Mouse (Mus musculus) liver, embryonic 13.5 days (tissue): ENCODE measurements around the gene Abl2. TPM values are rescaled to one million over a fixed set of nuclear protein-coding genes. Genes with fewer than 3 reads are reported as not detected.
A peak's percentile ranks its signal among the peaks of the same experiment; 100 is the strongest.
"Not testable (repeated sequence)": the region's sequence is repeated elsewhere in the genome, so short reads cannot be mapped to it uniquely, and the experiment has no call there.

ENCODE experiments used
- ATAC-seq: fragments of 200-750 bp; cut with Nextera tagmentation; 2 replicates; pipeline ENCODE4 v1.8.0; 2017; ENCODE audit warnings: low read depth, mild to moderate bottlenecking, moderate number of reproducible peaks, moderate library complexity
- DNase-seq: peaks from one replicate; pipeline ENCODE4 v3.0.0; 2022
- H3K27ac ChIP-seq: fragments of 300-500 bp; sonication (generic); 2 replicates; pipeline ENCODE4 v1.5.1; 2015; ENCODE audit warnings: moderate library complexity, mild to moderate bottlenecking, inconsistent platforms
- H3K27me3 ChIP-seq: fragments of 300-500 bp; sonication (generic); 2 replicates; pipeline ENCODE4 v1.6.1; 2015; ENCODE audit warnings: mild to moderate bottlenecking, inconsistent platforms
- H3K36me3 ChIP-seq: fragments of 300-500 bp; sonication (generic); 2 replicates; pipeline ENCODE4 v1.6.1; 2015; ENCODE audit warnings: mild to moderate bottlenecking, inconsistent platforms
- H3K4me1 ChIP-seq: fragments of 300-500 bp; sonication (generic); replicated peaks from 2 replicates; pipeline ENCODE4 v1.6.1; 2015; ENCODE audit warnings: inconsistent platforms
- H3K4me2 ChIP-seq: fragments of 300-500 bp; sonication (generic); 2 replicates; pipeline ENCODE4 v1.6.1; 2015; ENCODE audit warnings: inconsistent platforms, mild to moderate bottlenecking, moderate library complexity
- H3K4me3 ChIP-seq: fragments of 300-500 bp; sonication (generic); replicated peaks from 2 replicates; pipeline ENCODE4 v1.5.1; 2015; ENCODE audit warnings: mild to moderate bottlenecking, inconsistent platforms
- H3K9ac ChIP-seq: fragments of 300-500 bp; sonication (generic); 2 replicates; pipeline ENCODE4 v1.6.1; 2015; ENCODE audit warnings: mild to moderate bottlenecking, inconsistent platforms
- H3K9me3 ChIP-seq: fragments of 300-500 bp; sonication (generic); replicated peaks from 2 replicates; pipeline ENCODE4 v1.6.1; 2016; ENCODE audit warnings: inconsistent platforms
- WGBS: fragments of 180-500 bp; shearing (Covaris S2); methylation state at CpG from one replicate; pipeline ENCODE4 v1.1.7; 2015; ENCODE audit not compliant: insufficient replicate concordance; 5-methylcytosine and 5-hydroxymethylcytosine counted together
- polyA plus RNA-seq: library from polyadenylated mRNA; unstranded; fragments of >200 nt; fragmentation: Nextera tagmentation; extraction: Ambion mirVana; gene quantifications from 2 replicates; pipeline ENCODE4 v1.2.1, GENCODE M21; 2015

Abl2 gene
- polyA plus RNA-seq, 1 experiment from 2014 or later: 1.5 TPM

- H3K27me3 ChIP-seq: no peaks in the 10 kb centered on the region
- ATAC-seq: no peak
- no peaks in the 10 kb centered on the region for H3K36me3 ChIP-seq
- WGBS: 68% methylated on average over 13 of the region's 13 CpGs
- no peak overlapping the region for H3K9ac ChIP-seq
- no peak for DNase-seq
- H3K27ac ChIP-seq: no peak overlapping the region
- peaks cover 10% of the 10 kb centered on the region; the same call in 1 of the 2 replicates for H3K4me1 ChIP-seq
- H3K9me3 ChIP-seq: no peaks in the 10 kb centered on the region
- H3K4me3 ChIP-seq: no peak overlapping the region
- H3K4me2 ChIP-seq: no peak overlapping the region
Measured at GRCm38 (mm10) chr1:156654735-156655530, 96.3 kb downstream of the Abl2 start.

DNA sequence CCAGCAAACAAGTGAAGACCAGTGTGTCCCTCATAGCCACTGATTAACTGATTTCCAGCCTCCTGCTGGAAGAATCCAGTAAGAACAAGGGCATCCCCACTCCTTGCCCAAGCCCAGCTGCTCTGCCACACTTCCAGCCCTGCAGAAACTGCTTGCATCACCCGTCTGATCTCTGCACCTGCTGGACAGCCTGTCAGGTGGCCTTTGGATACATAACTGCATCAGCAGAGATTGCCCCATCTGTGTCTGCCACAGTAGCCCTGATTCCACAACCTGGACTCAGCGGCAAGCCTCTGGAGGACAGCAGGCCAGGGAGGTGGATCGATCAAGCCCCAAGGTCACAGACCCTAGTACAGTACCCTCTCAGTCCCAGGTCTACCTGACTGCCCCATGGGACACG, 98.9 kb downstream of the Abl2 start:
- H3K4me3 ChIP-seq: no peak overlapping the region
- H3K4me2 ChIP-seq: no peak overlapping the region
- no peak overlapping the region for H3K27ac ChIP-seq
- WGBS: 67% methylated on average over 4 of the region's 4 CpGs
- H3K9me3 ChIP-seq: no peaks in the 10 kb centered on the region
- H3K36me3 ChIP-seq: no peaks in the 10 kb centered on the region
- no peak for DNase-seq
- H3K4me1 ChIP-seq: peaks cover 9% of the 10 kb centered on the region; the same call in 1 of the 2 replicates
- no peaks in the 10 kb centered on the region for H3K27me3 ChIP-seq
- peak; percentile 71 for ATAC-seq
- no peak overlapping the region for H3K9ac ChIP-seq

DNA sequence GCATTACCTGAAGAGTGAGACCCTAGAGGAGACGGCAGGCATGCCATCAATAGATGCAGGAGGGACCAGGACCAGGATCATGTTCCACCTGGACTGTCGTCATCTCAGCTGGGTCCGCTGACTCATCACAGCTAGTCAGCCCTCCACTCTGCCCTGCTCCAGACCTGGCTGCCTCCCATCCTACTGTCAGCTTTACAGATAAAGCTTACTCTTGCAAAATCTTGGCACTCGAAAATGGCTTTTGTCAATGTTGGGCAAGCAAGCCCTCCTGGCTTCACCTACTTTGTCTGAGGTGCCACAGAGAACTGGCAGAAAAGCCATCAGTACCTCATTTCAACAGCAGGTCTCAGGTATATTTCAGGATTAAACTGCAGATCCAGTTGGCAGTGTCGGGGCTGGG, 100.1 kb downstream of the Abl2 start:
- DNase-seq (no peak), ATAC-seq (no peak)

DNA sequence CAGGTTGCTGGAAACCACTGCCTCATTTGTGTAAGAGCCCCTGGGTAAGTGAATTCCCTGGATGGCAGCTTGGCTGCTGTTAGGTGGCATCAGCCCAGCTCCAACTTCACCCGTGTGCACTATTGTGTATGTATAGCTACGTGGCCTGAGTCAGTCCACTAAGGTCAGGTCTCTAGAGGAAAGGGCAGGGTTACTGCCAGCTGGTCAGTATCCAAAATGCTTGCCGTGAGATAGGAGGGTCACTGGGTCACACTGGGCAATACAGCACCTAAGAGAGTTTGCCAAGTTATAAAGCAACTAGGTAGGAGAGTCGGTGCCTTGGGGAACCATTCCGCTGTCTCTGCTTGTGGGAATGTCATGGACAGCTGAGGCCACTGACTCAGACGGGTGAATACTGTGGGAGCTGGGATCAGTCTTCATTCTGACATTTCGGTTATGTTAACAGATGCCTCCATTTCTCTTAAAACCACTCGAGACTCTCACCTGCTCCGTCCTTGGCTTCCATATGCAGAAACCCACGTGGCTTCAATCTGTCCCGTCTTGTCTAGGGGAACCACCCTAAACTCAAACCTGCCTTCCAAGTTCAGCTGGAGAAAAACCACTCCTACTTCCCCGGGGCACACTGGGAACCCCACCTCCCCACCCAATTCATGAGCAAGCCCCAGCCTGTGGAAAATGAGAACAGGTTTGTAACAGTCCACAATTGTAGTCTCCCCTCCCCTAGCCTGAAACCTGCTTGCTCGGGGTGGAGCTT, 101.5 kb downstream of the Abl2 start:
- Histone ChIP-seq H3K27ac (no peak overlapping the region), H3K4me3 (no peak overlapping the region), H3K36me3 (no peaks in the 10 kb centered on the region), H3K27me3 (no peaks in the 10 kb centered on the region), H3K4me2 (0 out of 2 replicates have a peak overlapping the region, but pooled peaks have one; percentile 5), H3K9me3 (no peaks in the 10 kb centered on the region), H3K4me1 (peaks cover 7% of the 10 kb centered on the region; the same call in 1 of the 2 replicates), H3K9ac (no peak overlapping the region)
- ATAC-seq (peak; percentile 28; the same call in 1 of the 2 replicates), DNase-seq (no peak)
- WGBS: 65% methylated on average over 13 of the region's 13 CpGs

More for the DNA sequence above, 100.1 kb downstream of the Abl2 start:
- Histone ChIP-seq H3K9me3 (no peaks in the 10 kb centered on the region), H3K4me1 (peaks cover 7% of the 10 kb centered on the region; the same call in 1 of the 2 replicates), H3K36me3 (no peaks in the 10 kb centered on the region), H3K4me3 (no peak overlapping the region), H3K27ac (no peak overlapping the region), H3K4me2 (no peak overlapping the region), H3K9ac (no peak overlapping the region), H3K27me3 (no peaks in the 10 kb centered on the region)
- 70% methylated on average over 5 of the region's 5 CpGs for WGBS

DNA sequence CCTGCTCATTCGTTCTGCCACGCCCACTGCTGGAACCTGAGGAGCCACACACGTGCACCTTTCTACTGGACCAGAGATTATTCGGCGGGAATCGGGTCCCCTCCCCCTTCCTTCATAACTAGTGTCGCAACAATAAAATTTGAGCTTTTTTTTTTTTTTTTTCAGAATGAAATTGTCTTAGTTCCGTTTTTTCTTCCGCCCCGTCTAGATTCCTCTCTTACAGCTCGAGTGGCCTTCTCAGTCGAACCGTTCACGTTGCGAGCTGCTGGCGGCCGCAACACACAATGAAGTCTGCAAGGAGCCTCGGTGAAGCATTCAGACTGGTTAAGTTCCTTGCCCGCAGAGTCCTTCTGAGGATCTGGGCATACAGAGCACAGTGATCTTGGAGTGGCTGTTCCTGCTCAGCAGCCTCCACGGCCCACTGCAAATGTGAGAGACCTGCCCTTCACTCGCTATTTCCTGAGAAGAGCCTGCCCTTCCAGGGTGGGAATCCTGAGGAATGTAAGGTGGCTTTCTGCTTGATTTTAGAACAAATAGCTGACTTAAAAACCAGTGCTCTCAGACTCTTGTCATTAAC, 102.2 kb downstream of the Abl2 start:
- not testable (repeated sequence) for H3K36me3 ChIP-seq, H3K9me3 ChIP-seq, H3K27me3 ChIP-seq, H3K4me2 ChIP-seq, H3K27ac ChIP-seq, DNase-seq, ATAC-seq, H3K4me1 ChIP-seq, H3K4me3 ChIP-seq, H3K9ac ChIP-seq
- WGBS: 56% methylated on average over 21 of the region's 21 CpGs

- ATAC-seq (no peak), DNase-seq (no peak)
- Histone ChIP-seq H3K27me3 (no peaks in the 10 kb centered on the region), H3K36me3 (no peaks in the 10 kb centered on the region), H3K9me3 (no peaks in the 10 kb centered on the region), H3K9ac (no peak overlapping the region), H3K27ac (no peak overlapping the region), H3K4me2 (no peak overlapping the region), H3K4me1 (peaks cover 18% of the 10 kb centered on the region; the same call in 1 of the 2 replicates), H3K4me3 (no peak overlapping the region)
- WGBS: 79% methylated on average over 8 of the region's 8 CpGs
Measured at GRCm38 (mm10) chr1:156665777-156666176, 107.2 kb downstream of the Abl2 start.

GRCm38 (mm10) chr1:156667141-156667926, 108.7 kb downstream of the Abl2 start:
- ATAC-seq (peak; percentile 74), DNase-seq (peak; percentile 11)
- Histone ChIP-seq H3K27me3 (no peaks in the 10 kb centered on the region), H3K4me3 (no peak overlapping the region), H3K4me1 (peaks cover 18% of the 10 kb centered on the region; the same call in 1 of the 2 replicates), H3K9me3 (no peaks in the 10 kb centered on the region), H3K4me2 (no peak overlapping the region), H3K27ac (no peak overlapping the region), H3K36me3 (no peaks in the 10 kb centered on the region), H3K9ac (no peak overlapping the region)
- 65% methylated on average over 23 of the region's 23 CpGs for WGBS

DNA sequence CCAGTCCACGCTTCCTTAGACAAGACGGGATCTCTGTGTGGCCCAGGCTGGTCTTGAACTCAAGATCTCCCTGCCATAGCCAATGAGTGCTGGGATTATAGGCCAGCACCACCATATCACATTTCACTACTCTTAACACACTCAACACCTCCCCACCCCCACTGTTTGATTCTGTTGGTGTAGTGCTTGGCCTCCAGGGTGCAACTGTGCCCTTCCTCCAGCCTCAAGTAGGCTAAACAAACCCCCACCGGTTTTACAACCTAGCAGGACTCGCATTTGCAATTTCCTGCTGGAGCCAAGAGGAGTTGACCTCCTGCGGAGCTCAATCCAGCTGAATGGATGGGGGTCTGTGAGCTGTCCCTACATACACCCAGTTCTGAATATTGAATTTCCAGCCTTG, 110.0 kb downstream of the Abl2 start:
- Histone ChIP-seq H3K4me2 (no peak overlapping the region), H3K4me3 (no peak overlapping the region), H3K9ac (no peak overlapping the region), H3K27me3 (no peaks in the 10 kb centered on the region), H3K4me1 (peaks cover 26% of the 10 kb centered on the region), H3K36me3 (no peaks in the 10 kb centered on the region), H3K9me3 (no peaks in the 10 kb centered on the region), H3K27ac (no peak overlapping the region)
- ATAC-seq (no peak), DNase-seq (no peak)
- WGBS: 59% methylated on average over 5 of the region's 5 CpGs

DNA sequence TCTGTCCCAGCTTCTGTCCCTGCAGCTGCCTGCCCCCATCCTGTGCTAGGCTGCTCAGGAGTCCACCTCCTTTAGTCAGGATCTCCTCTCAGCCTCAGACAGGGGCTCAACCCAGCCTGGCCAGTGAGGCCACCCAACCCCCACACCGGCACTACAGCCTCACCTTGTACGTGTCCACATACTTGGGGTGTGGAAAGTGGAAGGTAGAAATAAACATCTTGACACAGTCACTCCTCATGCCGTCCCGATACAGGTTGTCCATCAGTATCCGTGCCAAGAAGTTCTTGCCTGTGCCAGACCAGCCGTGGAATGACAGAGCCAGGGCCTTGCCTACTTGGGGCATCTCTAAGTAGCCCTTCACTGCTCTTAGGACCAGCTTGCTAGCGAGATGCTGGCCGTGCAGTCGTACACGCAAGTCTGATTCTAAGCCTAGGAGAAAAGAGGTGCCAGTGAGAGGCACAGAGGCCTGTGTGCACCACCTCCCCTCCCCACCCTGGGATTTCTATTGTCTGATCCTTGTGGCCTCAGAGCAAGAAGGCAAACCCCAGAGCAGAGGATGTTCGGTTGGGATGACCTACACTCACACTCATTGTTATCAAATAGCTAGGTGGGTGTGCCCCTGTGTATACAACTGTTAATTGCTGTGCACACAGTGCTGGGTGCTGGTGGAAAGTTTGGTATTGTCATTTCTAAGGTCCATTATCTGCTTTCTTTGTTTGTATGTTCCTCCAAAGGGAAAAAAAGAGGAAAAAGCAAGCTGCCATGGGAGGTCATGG, 110.8 kb downstream of the Abl2 start:
- Histone ChIP-seq H3K9ac (no peak overlapping the region), H3K4me1 (peaks cover 34% of the 10 kb centered on the region), H3K4me2 (no peak overlapping the region), H3K9me3 (no peaks in the 10 kb centered on the region), H3K4me3 (no peak overlapping the region), H3K27me3 (no peaks in the 10 kb centered on the region), H3K36me3 (no peaks in the 10 kb centered on the region), H3K27ac (no peak overlapping the region)
- ATAC-seq (no peak), DNase-seq (no peak)
- WGBS: 71% methylated on average over 11 of the region's 11 CpGs

DNA sequence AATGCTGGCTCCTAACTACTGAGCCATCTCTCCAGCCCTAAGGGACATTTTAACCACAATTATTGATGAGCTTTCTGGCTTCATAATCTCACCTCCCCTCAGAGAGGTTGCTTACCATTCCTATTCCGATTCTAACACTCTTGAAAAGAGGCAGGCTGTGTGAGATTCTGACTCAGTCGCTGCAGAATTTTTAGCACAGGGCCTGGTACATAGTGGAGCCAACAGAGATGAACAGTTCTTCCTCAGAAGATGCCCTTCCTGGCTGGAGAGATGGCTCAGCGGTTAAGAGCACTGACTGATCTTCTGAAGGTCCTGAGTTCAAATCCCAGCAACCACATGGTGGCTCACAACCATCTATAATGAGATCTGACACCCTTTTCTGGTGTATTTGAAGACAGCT, 113.3 kb downstream of the Abl2 start:
- Histone ChIP-seq H3K4me3 (no peak overlapping the region), H3K36me3 (no peaks in the 10 kb centered on the region), H3K4me1 (peaks cover 37% of the 10 kb centered on the region), H3K9ac (no peak overlapping the region), H3K27ac (no peak overlapping the region), H3K9me3 (no peaks in the 10 kb centered on the region), H3K4me2 (no peak overlapping the region), H3K27me3 (no peaks in the 10 kb centered on the region)
- WGBS: 77% methylated on average over 3 of the region's 3 CpGs
- ATAC-seq (no peak), DNase-seq (no peak)
